19 mouse cellular contexts compared by ENCODE assay signal in genomic region chr2:74199550-74199949, GRCm38 (mm10).
DNase-seq lines count a peak whose midpoint lies in the region; ATAC-seq and TF ChIP-seq lines count a peak whose summit lies in the region.
"Had no signal": no experiment of that assay in that cellular context is flagged by ENCODE, and none has a peak within 500 bp of the region (broad histone marks: within the 10 kb centered on the region; RNA-seq: fewer than 3 reads in every experiment).

No protein-coding gene starts in this region.

- no peak overlapping the region for H3K9ac ChIP-seq in embryonic facial prominence, embryonic 11.5 days (replicated peaks; ENCODE audit: low read length)
- H3K9ac ChIP-seq in intestine, embryonic 14.5 days (ENCODE audit: low read length): no peak overlapping the region
- H3K9ac ChIP-seq in intestine, postnatal 0 days (ENCODE audit: low read depth, low read length): no peak overlapping the region
- no peak overlapping the region for H3K9ac ChIP-seq in lung, embryonic 16.5 days (ENCODE audit: low read length)
- H3K9ac ChIP-seq in intestine, embryonic 15.5 days: no peak overlapping the region
- H3K9ac ChIP-seq in hindbrain, embryonic 16.5 days (ENCODE audit: low read depth, low read length): no peak overlapping the region
- H3K9ac ChIP-seq: forebrain, embryonic 15.5 days; hindbrain, embryonic 14.5 days; liver, embryonic 13.5 days; neural tube, embryonic 12.5 days; stomach, embryonic 15.5 days had no signal

- no peak overlapping the region for H3K4me3 ChIP-seq in embryonic facial prominence, embryonic 11.5 days (ENCODE audit: low read depth, low read length)
- no peak overlapping the region for H3K4me3 ChIP-seq in embryonic facial prominence, embryonic 10.5 days
- H3K4me3 ChIP-seq in intestine, embryonic 14.5 days (ENCODE audit: low read depth, low read length): no peak overlapping the region
- no peak overlapping the region for H3K4me3 ChIP-seq in intestine, postnatal 0 days (ENCODE audit: low read depth, low read length)
- 0 out of 2 replicates have a peak overlapping the region, but pooled peaks have one; percentile 13 for H3K4me3 ChIP-seq in lung, embryonic 16.5 days (ENCODE audit: low read length)
- no peak overlapping the region for H3K4me3 ChIP-seq in intestine, embryonic 15.5 days (replicated peaks)
- no peak overlapping the region for H3K4me3 ChIP-seq in hindbrain, embryonic 16.5 days (ENCODE audit: low read length)
- H3K4me3 ChIP-seq: erythroblast, embryonic 14.5 days; forebrain, embryonic 15.5 days; liver, embryonic 13.5 days; neural tube, embryonic 12.5 days; stomach, embryonic 15.5 days had no signal

- no peaks in the 10 kb centered on the region for H3K4me1 ChIP-seq in embryonic facial prominence, embryonic 11.5 days (ENCODE audit: control insufficient read depth, insufficient read depth, low read length)
- peaks cover 31% of the 10 kb centered on the region for H3K4me1 ChIP-seq in embryonic facial prominence, embryonic 10.5 days
- peaks cover 4% of the 10 kb centered on the region for H3K4me1 ChIP-seq in intestine, embryonic 14.5 days (replicated peaks; ENCODE audit: control insufficient read depth, insufficient read depth, low read length)
- H3K4me1 ChIP-seq in intestine, postnatal 0 days (replicated peaks; ENCODE audit: control insufficient read depth, insufficient read depth, low read length): no peaks in the 10 kb centered on the region
- peaks cover 13% of the 10 kb centered on the region for H3K4me1 ChIP-seq in lung, embryonic 16.5 days (replicated peaks; ENCODE audit: control insufficient read depth, insufficient read depth, low read length)
- peaks cover 2% of the 10 kb centered on the region; the same call in 1 of the 2 replicates for H3K4me1 ChIP-seq in intestine, embryonic 15.5 days (replicated peaks)
- H3K4me1 ChIP-seq in hindbrain, embryonic 16.5 days (ENCODE audit: control insufficient read depth, insufficient read depth, low read depth, low read length): 0 out of 2 replicates have a peak, but pooled peaks cover 2% of the 10 kb centered on the region
- H3K4me1 ChIP-seq: liver, embryonic 13.5 days; stomach, embryonic 15.5 days had no signal

- no peak overlapping the region for H3K4me2 ChIP-seq in embryonic facial prominence, embryonic 11.5 days (ENCODE audit: low read depth, low read length)
- peak overlapping the region; percentile 29; the same call in 1 of the 2 replicates for H3K4me2 ChIP-seq in intestine, embryonic 14.5 days (ENCODE audit: low read length)
- H3K4me2 ChIP-seq in intestine, postnatal 0 days (replicated peaks; ENCODE audit: low read depth): no peak overlapping the region
- H3K4me2 ChIP-seq in lung, embryonic 16.5 days (ENCODE audit: low read depth, low read length): 0 out of 2 replicates have a peak overlapping the region, but pooled peaks have one; percentile 12
- H3K4me2 ChIP-seq in intestine, embryonic 15.5 days (replicated peaks): 0 out of 2 replicates have a peak overlapping the region, but pooled peaks have one; percentile 6
- H3K4me2 ChIP-seq in hindbrain, embryonic 16.5 days (ENCODE audit: low read length): no peak overlapping the region
- H3K4me2 ChIP-seq: forebrain, embryonic 15.5 days; hindbrain, embryonic 14.5 days; liver, embryonic 13.5 days; neural tube, embryonic 12.5 days; stomach, embryonic 15.5 days had no signal

- no peak for ATAC-seq in embryonic facial prominence, embryonic 11.5 days (replicated peaks; ENCODE audit: insufficient number of reproducible peaks, low FRiP score, low TSS enrichment, low read depth)
- ATAC-seq in intestine, embryonic 14.5 days (replicated peaks; ENCODE audit: low FRiP score, low TSS enrichment, low read depth): no peak
- ATAC-seq in intestine, postnatal 0 days: no peak
- no peak for ATAC-seq in lung, embryonic 16.5 days (ENCODE audit: low read depth)
- ATAC-seq in intestine, embryonic 15.5 days: no peak
- ATAC-seq in hindbrain, embryonic 16.5 days: no peak
- ATAC-seq: activated CD4-positive, CD25-positive, alpha-beta regulatory T cell, adult 4 months; forebrain, embryonic 15.5 days had no signal

- H3K27ac ChIP-seq in embryonic facial prominence, embryonic 11.5 days (replicated peaks; ENCODE audit: low read depth, low read length): no peak overlapping the region
- H3K27ac ChIP-seq in embryonic facial prominence, embryonic 10.5 days (replicated peaks): no peak overlapping the region
- H3K27ac ChIP-seq in intestine, embryonic 14.5 days (ENCODE audit: low read depth): peak overlapping the region; percentile 23; the same call in 1 of the 2 replicates
- H3K27ac ChIP-seq in intestine, postnatal 0 days (ENCODE audit: low read depth, low read length): no peak overlapping the region
- H3K27ac ChIP-seq in lung, embryonic 16.5 days (ENCODE audit: low read length): no peak overlapping the region
- no peak overlapping the region for H3K27ac ChIP-seq in intestine, embryonic 15.5 days
- no peak overlapping the region for H3K27ac ChIP-seq in hindbrain, embryonic 16.5 days (ENCODE audit: low read depth, low read length)
- H3K27ac ChIP-seq: forebrain, embryonic 15.5 days; hindbrain, embryonic 14.5 days; liver, embryonic 13.5 days; neural tube, embryonic 12.5 days; stomach, embryonic 15.5 days had no signal

- peak; percentile 12 for DNase-seq in embryonic facial prominence, embryonic 11.5 days (ENCODE audit: low spot score)
- no peak for DNase-seq in embryonic facial prominence, embryonic 10.5 days (ENCODE audit: low spot score)
- no peak for DNase-seq in intestine, embryonic 14.5 days (ENCODE audit: low spot score)
- DNase-seq in lung, postnatal 4 days: no peak
- DNase-seq: adrenal gland, postnatal 25 days; cerebellum, adult 8-10 months; liver, embryonic 13.5 days; retina, postnatal 1 day; thymus, postnatal 25 days had no signal

- no peaks in the 10 kb centered on the region for H3K27me3 ChIP-seq in embryonic facial prominence, embryonic 11.5 days (ENCODE audit: control insufficient read depth, insufficient read depth, low read length)
- H3K27me3 ChIP-seq in embryonic facial prominence, embryonic 10.5 days (replicated peaks; ENCODE audit: low read depth, poor library complexity, severe bottlenecking): no peaks in the 10 kb centered on the region
- no peaks in the 10 kb centered on the region for H3K27me3 ChIP-seq in intestine, embryonic 14.5 days (replicated peaks; ENCODE audit: control insufficient read depth, insufficient read depth, low read length)
- H3K27me3 ChIP-seq in intestine, postnatal 0 days (replicated peaks; ENCODE audit: control insufficient read depth, insufficient read depth, low read length): no peaks in the 10 kb centered on the region
- H3K27me3 ChIP-seq in lung, embryonic 16.5 days (ENCODE audit: control insufficient read depth, insufficient read depth, low read depth, low read length): no peaks in the 10 kb centered on the region
- no peaks in the 10 kb centered on the region for H3K27me3 ChIP-seq in intestine, embryonic 15.5 days (replicated peaks)
- no peaks in the 10 kb centered on the region for H3K27me3 ChIP-seq in hindbrain, embryonic 16.5 days (replicated peaks; ENCODE audit: control insufficient read depth, insufficient read depth, low read length)
- H3K27me3 ChIP-seq: forebrain, embryonic 15.5 days; liver, embryonic 13.5 days; neural tube, embryonic 12.5 days; stomach, embryonic 15.5 days had no signal

- no peaks in the 10 kb centered on the region for H3K9me3 ChIP-seq in embryonic facial prominence, embryonic 11.5 days (replicated peaks; ENCODE audit: control insufficient read depth, low read length)
- no peaks in the 10 kb centered on the region for H3K9me3 ChIP-seq in embryonic facial prominence, embryonic 10.5 days
- 0 out of 2 replicates have a peak, but pooled peaks cover 5% of the 10 kb centered on the region for H3K9me3 ChIP-seq in intestine, embryonic 14.5 days (ENCODE audit: control insufficient read depth, low read length)
- H3K9me3 ChIP-seq in intestine, postnatal 0 days (ENCODE audit: control insufficient read depth): no peaks in the 10 kb centered on the region
- H3K9me3 ChIP-seq in lung, embryonic 16.5 days (ENCODE audit: control insufficient read depth, low read length): no peaks in the 10 kb centered on the region
- no peaks in the 10 kb centered on the region for H3K9me3 ChIP-seq in intestine, embryonic 15.5 days
- no peaks in the 10 kb centered on the region for H3K9me3 ChIP-seq in hindbrain, embryonic 16.5 days (ENCODE audit: control insufficient read depth, low read length)
- H3K9me3 ChIP-seq: forebrain, embryonic 15.5 days; liver, embryonic 13.5 days; neural tube, embryonic 12.5 days; stomach, embryonic 15.5 days had no signal

- 40% methylated on average over 12 of the region's 12 CpGs for WGBS in embryonic facial prominence, embryonic 11.5 days
- 51% methylated on average over 12 of the region's 12 CpGs for WGBS in embryonic facial prominence, embryonic 10.5 days
- WGBS in intestine, embryonic 14.5 days: 8% methylated on average over 12 of the region's 12 CpGs
- WGBS in intestine, postnatal 0 days: 14% methylated on average over 12 of the region's 12 CpGs
- 7% methylated on average over 12 of the region's 12 CpGs for WGBS in lung, embryonic 16.5 days
- WGBS in intestine, embryonic 15.5 days: 11% methylated on average over 12 of the region's 12 CpGs
- WGBS in hindbrain, embryonic 16.5 days: 51% methylated on average over 12 of the region's 12 CpGs

- no peaks in the 10 kb centered on the region for H3K36me3 ChIP-seq in embryonic facial prominence, embryonic 11.5 days (replicated peaks; ENCODE audit: control insufficient read depth, insufficient read depth, low read depth, low read length)
- no peaks in the 10 kb centered on the region for H3K36me3 ChIP-seq in embryonic facial prominence, embryonic 10.5 days (replicated peaks)
- no peaks in the 10 kb centered on the region for H3K36me3 ChIP-seq in intestine, embryonic 14.5 days (ENCODE audit: control insufficient read depth, insufficient read depth, low read length)
- no peaks in the 10 kb centered on the region for H3K36me3 ChIP-seq in intestine, postnatal 0 days (ENCODE audit: control insufficient read depth, insufficient read depth)
- no peaks in the 10 kb centered on the region for H3K36me3 ChIP-seq in lung, embryonic 16.5 days (ENCODE audit: control insufficient read depth, insufficient read depth, low read length)
- no peaks in the 10 kb centered on the region for H3K36me3 ChIP-seq in intestine, embryonic 15.5 days
- no peaks in the 10 kb centered on the region for H3K36me3 ChIP-seq in hindbrain, embryonic 16.5 days (ENCODE audit: control insufficient read depth, insufficient read depth, low read length)
- H3K36me3 ChIP-seq: forebrain, embryonic 15.5 days; liver, embryonic 13.5 days; neural tube, embryonic 12.5 days; stomach, embryonic 15.5 days had no signal

- TF ChIP-seq CTCF in intestine, postnatal 0 days (IDR thresholded peaks at IDR 0.05; ENCODE audit: low read depth): no peak

Comparison
In these comparisons a context has a peak if more than half of its experiments do, and no peak if none do; other contexts are left out.
1. H3K4me2 ChIP-seq: peak in intestine, embryonic 14.5 days (single experiment), lung, embryonic 16.5 days (single experiment) and intestine, embryonic 15.5 days (single experiment); none in embryonic facial prominence, embryonic 11.5 days (single experiment), intestine, postnatal 0 days (single experiment) and hindbrain, embryonic 16.5 days (single experiment).